Mouse (Mus musculus): ENCODE measurements around the gene Rnaseh2a. TPM values are rescaled to one million over a fixed set of nuclear protein-coding genes. Genes with fewer than 3 reads are reported as not detected.

Gene Rnaseh2a
- total and polyA plus RNA-seq, 3 experiments: 71.6 to 115 (median 83.1) TPM

- dilution Hi-C loops (cut with MboI; ENCODE audit: extremely low pct_ligation_motif_present, extremely low pct_unique_long_range_greater_than_20kb, low sequenced_read_pairs): no loop called here
- H3K4me3 ChIP-seq (replicated peaks in 1 of 3; ENCODE audit: low read depth in 2 of 3, low read length in 2 of 3, poor library complexity in 1 of 3): no peak overlapping the region
- DNase-seq (ENCODE audit: extremely low read depth): no peak
- H3K4me2 ChIP-seq (ENCODE audit: insufficient read depth, low read depth, poor library complexity, severe bottlenecking): no peak overlapping the region
- H3K27ac ChIP-seq (ENCODE audit: insufficient read depth, low read depth): no peak overlapping the region
- TF ChIP-seq RAD21 (IDR thresholded peaks at IDR 0.05; ENCODE audit: low read depth, low read length) (no peak), USF2 (conservative IDR thresholded peaks at IDR 0.05; ENCODE audit: low read depth, low read length) (no peak), MEF2A (IDR thresholded peaks at IDR 0.05; ENCODE audit: borderline replicate concordance, low read depth, low read length) (no peak), KAT2A (IDR thresholded peaks at IDR 0.05; ENCODE audit: insufficient replicate concordance, low read length) (no peak), MAFK (IDR thresholded peaks at IDR 0.05; ENCODE audit: insufficient replicate concordance, low read length) (no peak), BHLHE40 (IDR thresholded peaks at IDR 0.05; ENCODE audit: low read depth, low read length) (no peak), CHD2 (IDR thresholded peaks at IDR 0.05; ENCODE audit: low read length) (no peak), ZMIZ1 (IDR thresholded peaks at IDR 0.05; ENCODE audit: low read depth, low read length) (no peak), ZNF384 (IDR thresholded peaks at IDR 0.05; ENCODE audit: low read depth, low read length) (no peak), MYC (IDR thresholded peaks at IDR 0.05; ENCODE audit: low read depth, low read length) (no peak), RCOR1 (conservative IDR thresholded peaks at IDR 0.05; ENCODE audit: low read depth, low read length) (no peak)
- no peaks in the 10 kb centered on the region for H3K79me2 ChIP-seq (replicated peaks; ENCODE audit: control insufficient read depth, extremely low read depth, insufficient read depth, poor library complexity, severe bottlenecking)
- H3K36me3 ChIP-seq (replicated peaks in 1 of 2; ENCODE audit: control insufficient read depth in 1 of 2, insufficient read depth in 1 of 2, low read length in 1 of 2): no peaks in the 10 kb centered on the region
- H3K9me3 ChIP-seq (replicated peaks; ENCODE audit: low read length): no peaks in the 10 kb centered on the region
- no peak overlapping the region for H3K9ac ChIP-seq (ENCODE audit: insufficient read depth, low read depth)
- peaks cover 5 to 6% of the 10 kb centered on the region in 2 experiments; a peak in 3 of 4 replicates for H3K4me1 ChIP-seq (ENCODE audit: control insufficient read depth in 1 of 2, insufficient read depth in 2 of 2)
- in situ Hi-C loops (cut with MboI; ENCODE audit: low pct_ligation_motif_present, low pct_unique_long_range_greater_than_20kb, low sequenced_read_pairs): no loop called here
- peaks cover 32% of the 10 kb centered on the region for H3K27me3 ChIP-seq (replicated peaks)
Observed at GRCm38 (mm10) chr8:84927513-84927912, 42.1 kb downstream of the Rnaseh2a start.

GRCm38 (mm10) chr8:84925557-84925956 lies 44.0 kb downstream of the Rnaseh2a start:
- TF ChIP-seq NRF1 (IDR thresholded peaks at IDR 0.05; ENCODE audit: low read depth, low read length): no peak
- no peak for TF ChIP-seq POLR2A (IDR thresholded peaks at IDR 0.05; ENCODE audit: low read depth, low read length)
- no peak for TF ChIP-seq BHLHE40 (IDR thresholded peaks at IDR 0.05; ENCODE audit: low read depth, low read length)
- TF ChIP-seq SIN3A (IDR thresholded peaks at IDR 0.05; ENCODE audit: low read length): no peak
- no peak for TF ChIP-seq EP300 (IDR thresholded peaks at IDR 0.05; ENCODE audit: low read length)
- TF ChIP-seq IRF4 (IDR thresholded peaks at IDR 0.05; ENCODE audit: low read depth, low read length): no peak
- TF ChIP-seq MAFK (IDR thresholded peaks at IDR 0.05; ENCODE audit: insufficient replicate concordance, low read length): no peak
- no peak for TF ChIP-seq ELF1 (IDR thresholded peaks at IDR 0.05; ENCODE audit: low read depth, low read length)
- TF ChIP-seq USF2 (conservative IDR thresholded peaks at IDR 0.05; ENCODE audit: low read depth, low read length): no peak
- no peak overlapping the region for H3K9ac ChIP-seq (ENCODE audit: insufficient read depth, low read depth)
- peaks cover 5 to 6% of the 10 kb centered on the region in 2 experiments; a peak in 3 of 4 replicates for H3K4me1 ChIP-seq (ENCODE audit: control insufficient read depth in 1 of 2, insufficient read depth in 2 of 2)
- H3K36me3 ChIP-seq (replicated peaks in 1 of 2; ENCODE audit: control insufficient read depth in 1 of 2, insufficient read depth in 1 of 2, low read length in 1 of 2): peaks cover 0 to 2% of the 10 kb centered on the region in 2 experiments
- no peak overlapping the region for H3K27ac ChIP-seq (ENCODE audit: insufficient read depth, low read depth)
- no peak for DNase-seq (ENCODE audit: extremely low read depth)
- no peaks in the 10 kb centered on the region for H3K9me3 ChIP-seq (replicated peaks; ENCODE audit: low read length)
- no peaks in the 10 kb centered on the region for H3K79me2 ChIP-seq (replicated peaks; ENCODE audit: control insufficient read depth, extremely low read depth, insufficient read depth, poor library complexity, severe bottlenecking)
- no peak overlapping the region for H3K4me2 ChIP-seq (ENCODE audit: insufficient read depth, low read depth, poor library complexity, severe bottlenecking)
- no peak overlapping the region for H3K4me3 ChIP-seq (replicated peaks in 1 of 3; ENCODE audit: low read depth in 2 of 3, low read length in 2 of 3, poor library complexity in 1 of 3)
- in situ Hi-C loops (cut with MboI; ENCODE audit: low pct_ligation_motif_present, low pct_unique_long_range_greater_than_20kb, low sequenced_read_pairs): no loop called here
- peaks cover 21% of the 10 kb centered on the region for H3K27me3 ChIP-seq (replicated peaks)
- dilution Hi-C loops (cut with MboI; ENCODE audit: extremely low pct_ligation_motif_present, extremely low pct_unique_long_range_greater_than_20kb, low sequenced_read_pairs): no loop called here

All from CH12.LX (cell line).